Mouse (Mus musculus) right cerebral cortex, postnatal 36 days (tissue): ENCODE results near the gene Calr4.

ENCODE experiments used
- DNase-seq, 2 experiments: peaks; one replicate each; pipeline ENCODE4 v3.0.0; 2022; ENCODE audit warnings: low spot score in 2 of 2, mixed read lengths in 1 of 2

Gene Calr4

DNA sequence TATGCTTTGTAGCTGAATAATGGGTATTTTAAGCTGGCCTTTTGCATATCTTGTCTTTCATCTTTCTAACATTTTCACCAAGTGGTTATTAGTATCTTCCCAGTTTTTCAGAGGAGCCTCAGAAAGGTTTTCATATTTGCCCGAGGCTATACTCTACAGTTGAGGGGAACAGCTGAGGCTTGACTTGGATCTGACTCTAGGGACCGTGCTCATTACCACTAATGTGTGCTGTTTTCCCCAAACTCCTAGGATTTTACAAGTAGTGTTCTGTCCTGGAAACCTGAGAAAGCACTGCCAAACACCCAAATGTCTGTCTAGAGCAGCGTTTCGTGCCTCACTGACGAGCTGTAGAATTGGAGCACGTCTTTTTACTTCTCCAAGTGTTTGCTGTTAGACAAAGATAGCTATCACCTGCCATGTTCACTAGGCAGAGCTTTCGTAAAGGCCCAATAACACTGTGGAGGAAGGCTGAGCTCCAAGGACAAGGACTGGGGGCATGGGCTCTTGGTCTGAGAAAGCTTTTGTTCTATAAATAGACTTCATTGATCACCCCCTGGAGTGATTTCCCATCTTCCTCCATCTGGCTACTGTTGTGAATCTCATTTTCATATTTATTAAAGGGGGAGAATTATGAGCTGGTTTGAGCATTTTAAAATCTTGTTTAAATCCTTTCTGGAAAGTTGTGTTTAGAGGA is 2.0 kb downstream of the Calr4 start:
- DNase-seq: no peak

DNA sequence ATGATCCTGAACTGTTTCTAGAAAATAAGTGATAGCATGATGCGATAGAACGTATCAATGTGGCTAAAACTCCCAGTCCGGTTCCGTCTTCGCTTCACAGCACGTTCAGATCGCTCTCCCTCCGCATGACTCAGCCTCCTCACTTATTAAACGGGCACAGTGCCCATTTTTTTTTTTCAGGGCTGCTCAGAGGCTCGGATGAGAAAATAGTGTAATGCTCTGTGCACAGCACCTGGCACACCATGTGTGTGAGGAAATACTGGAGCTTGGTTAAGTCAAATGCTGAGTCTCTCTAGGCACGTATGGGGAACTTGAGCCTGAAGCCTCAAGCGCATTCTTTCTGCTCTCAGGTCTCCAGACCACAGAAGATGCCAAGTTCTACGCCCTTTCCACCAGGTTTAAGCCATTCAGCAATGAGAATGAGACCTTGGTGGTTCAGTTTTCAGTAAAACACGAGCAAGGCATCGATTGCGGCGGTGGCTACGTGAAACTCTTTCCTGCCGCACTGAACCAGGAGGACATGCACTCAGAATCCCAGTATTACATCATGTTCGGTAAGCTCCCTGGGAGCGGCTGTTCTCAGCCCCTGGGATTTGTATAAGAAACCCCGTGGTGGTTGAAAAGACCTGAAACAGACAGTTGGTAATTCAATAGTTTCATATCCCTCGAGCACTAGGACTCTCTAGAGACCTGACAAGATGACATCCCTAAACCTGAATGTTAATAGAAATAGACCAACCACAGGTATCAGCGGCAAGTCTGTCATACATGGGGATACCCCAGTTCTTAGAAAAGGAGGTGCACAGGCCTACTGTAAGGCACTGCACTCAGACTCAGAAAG is 4.4 kb downstream of the Calr4 start:
- DNase-seq: peak; percentile 28 to 36

DNA sequence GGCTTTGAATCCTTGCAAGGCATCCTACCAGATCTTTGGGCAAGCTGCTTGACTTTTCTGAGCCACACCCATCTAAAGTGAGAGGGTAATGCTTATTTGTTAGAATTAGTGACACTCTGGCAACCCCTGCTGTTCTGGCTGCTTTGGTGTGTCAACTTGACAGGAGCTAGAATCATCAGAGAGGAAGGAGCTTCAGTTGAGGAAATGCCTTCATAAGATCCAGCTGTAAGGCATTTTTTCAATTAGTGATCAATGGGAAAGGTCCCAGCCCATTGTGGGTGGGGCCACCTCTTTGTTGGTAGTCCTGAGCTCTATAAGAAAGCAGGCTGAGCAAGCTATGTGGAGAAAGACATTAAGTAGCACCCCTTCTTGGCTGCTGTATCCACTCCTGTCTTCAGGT is 6.9 kb downstream of the Calr4 start:
- DNase-seq: no peak

DNA sequence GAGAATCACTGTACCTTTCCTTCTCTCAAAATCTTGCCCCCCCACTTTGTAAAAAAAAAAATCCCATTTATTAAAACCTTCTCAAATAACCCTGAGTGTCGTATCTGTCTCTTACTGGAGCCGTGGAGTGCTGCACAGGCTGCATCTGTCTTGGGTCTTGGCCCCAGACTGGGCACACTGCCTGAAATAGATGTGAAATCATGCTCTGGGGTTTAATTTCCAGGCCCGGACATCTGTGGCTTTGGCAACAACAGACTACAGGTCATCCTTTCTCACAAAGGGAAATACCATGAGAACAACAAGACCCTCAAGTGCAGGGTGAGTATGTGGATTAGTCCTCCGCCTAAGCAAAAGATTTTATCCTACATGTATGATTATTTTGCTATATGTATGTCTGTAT is 7.6 kb downstream of the Calr4 start:
- DNase-seq: no peak

DNA sequence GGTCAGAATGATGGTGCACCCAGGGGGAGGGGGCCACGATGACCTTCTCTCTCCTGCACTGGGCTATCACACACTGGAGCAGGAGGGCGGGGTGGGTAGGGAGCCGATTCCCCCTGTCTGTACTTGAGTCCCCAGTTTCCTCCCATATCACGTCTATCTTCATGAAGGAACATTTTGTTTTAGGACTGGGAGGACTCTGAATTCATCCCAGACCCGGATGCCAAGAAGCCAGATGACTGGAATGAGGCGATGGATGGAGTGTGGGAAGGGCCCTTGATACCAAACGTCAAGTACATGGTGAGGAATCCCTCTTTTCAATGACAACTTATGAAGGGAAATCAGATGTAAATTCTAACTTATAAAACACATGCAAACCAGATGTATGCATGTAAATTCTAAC is 10.2 kb downstream of the Calr4 start:
- no peak for DNase-seq

DNA sequence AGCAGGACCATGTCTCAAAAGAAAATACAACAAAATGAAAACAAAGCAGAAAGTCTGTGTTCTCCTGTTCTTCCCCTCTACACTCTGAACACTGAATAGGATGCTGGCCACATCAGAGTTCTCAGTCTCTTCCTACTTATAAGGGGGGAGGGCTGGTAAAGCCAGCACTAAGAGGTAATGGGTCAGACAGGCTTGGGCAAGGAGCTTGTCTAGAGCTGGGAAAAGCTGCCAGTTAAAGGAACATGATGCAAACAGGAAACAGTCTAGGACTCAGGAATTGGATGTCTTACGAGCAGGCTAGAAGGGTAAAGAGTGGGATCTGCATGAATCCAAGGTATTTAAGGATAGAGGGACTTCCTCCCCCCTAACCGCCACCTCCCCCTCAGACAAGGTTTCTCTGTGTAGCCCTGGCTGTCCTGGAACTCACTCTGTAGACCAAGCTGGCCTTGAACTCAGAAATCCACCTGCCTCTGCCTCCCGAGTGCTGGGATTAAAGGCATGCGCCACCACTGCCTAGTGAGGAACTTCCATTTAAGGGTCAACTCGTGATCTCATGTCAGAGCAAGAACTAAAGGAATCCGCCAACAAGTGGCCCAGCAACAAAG is 10.8 kb downstream of the Calr4 start:
- DNase-seq: no peak

DNA sequence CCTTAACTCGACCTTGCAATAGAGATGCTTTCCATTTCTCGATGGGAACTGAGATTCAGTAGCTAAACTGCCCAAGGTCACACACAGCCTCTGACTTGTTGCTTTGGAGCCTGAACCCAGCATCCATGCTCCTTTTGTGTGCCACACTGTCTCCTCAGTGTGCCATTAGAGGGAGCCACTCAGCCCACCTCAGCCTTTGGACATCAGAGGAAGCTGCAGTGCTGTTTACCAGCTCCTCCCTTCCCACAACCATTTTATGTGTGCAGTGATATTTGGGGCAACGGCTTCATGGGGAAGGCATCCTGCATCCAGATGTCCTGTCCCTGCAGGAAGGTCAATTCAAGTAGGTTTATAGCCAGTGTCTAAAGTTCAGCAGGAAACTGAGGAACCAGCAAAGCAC is 17.3 kb downstream of the Calr4 start:
- DNase-seq: no peak

DNA sequence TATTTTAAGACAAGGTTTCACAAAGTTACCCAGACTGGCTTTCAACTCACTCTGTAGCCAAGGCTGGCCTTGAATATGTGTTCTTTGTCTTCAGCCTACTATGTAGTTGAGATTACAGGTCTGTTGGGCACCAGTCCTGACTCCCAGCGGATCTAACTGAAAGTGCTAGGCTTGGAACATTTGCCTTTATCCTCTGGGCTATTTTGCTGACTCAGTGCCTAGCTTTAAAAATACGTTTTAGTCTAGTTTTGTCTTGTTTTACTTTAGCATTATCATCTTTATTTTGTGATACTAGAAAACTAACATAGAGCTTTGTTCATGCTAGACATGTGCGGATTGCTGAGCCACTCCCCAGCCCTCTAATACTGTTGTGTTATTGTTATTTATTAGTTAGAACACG is 17.9 kb downstream of the Calr4 start:
- no peak for DNase-seq

DNA sequence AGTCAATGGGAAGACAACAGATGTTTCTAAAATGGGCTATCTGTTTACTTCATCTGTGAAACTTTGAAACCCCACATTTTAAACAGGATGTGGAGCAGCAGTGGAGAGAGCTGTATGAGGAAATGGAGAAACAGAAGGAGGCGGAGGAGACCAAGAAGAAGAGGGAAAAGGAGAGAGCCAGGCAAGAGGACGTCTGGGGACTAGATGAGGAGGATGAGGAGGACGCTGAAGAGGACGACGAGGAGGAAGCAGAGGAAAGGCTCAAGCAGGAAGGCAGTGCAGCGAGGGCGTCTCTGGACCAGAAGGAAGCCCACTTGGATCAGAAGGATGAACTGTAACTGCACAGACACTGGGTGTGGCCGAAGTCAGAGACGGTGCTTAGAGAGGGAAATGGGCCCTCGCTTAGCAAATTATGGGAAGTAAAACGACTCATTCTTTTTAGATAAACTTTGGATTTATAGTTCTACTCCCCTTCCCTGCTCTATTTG is 19.4 kb downstream of the Calr4 start:
- no peak for DNase-seq

DNA sequence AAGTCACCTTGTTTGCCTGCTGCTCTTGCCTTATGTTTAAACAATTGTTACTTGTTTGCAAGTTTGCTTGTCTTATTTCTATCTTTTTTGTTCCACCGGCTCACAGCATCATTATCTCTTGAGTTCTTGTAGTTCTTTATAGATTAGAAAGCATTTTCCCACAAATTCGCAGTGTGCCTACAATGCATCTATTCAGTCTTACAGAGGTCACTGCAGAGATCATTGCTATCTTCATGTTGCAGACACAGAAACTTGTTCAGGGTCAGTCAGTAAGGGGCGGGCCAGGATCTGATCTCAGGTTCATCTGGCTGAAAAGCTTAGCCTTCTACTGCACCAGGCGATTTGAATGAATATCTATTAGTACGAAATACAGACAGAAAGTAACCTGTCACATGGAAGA is 20.2 kb downstream of the Calr4 start:
- DNase-seq: no peak

DNA sequence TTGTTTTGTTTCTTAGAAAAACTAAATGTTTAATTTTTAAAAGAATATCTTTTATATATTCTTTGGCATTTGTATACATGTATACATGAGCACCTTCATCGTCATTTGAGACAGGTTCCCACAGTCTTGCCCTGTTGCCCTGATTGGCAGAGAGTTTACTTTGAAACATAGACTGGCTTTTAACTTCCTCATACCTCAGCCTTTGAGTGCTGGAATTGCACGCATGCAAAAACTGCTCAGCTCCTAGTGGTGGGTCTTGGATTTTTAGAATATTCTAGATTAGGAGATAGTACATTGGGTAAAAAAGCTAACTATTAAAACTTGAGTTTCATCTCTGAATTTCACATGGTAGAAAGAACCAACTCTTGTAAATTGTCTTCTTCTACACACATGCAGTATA is 21.0 kb downstream of the Calr4 start:
- no peak for DNase-seq

DNA sequence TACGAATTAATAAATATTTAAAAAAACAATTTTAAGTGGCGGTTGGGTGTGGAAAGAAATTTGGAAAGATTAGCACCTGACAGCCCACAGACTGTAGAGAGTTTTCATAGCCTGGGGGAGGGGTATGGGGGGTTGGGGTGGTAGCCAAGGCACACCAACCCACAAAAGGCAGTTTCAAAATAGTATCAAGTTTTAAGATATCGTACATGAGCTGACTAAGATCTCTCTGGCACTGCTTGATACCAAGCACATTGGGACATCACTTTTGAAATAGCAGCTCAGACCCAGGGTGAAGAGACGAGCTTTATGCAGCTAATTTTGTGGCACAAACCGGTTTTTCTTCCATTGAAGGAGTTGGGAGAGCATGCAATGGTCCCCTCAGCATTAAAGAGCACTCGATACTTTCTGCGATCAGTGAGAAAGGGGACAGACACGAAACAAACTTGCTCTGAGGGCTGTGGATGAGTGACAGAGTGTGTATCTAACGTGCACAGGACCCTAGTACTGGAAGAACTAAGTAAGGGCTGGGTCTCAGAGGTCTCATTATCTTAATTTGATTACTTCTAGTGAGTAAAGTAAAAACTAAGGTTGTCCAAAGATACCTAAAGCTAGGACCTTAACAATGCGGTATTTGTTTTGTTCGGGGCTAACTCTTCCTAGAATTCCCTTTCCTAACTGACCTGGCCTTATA is 21.6 kb downstream of the Calr4 start:
- DNase-seq: no peak

DNA sequence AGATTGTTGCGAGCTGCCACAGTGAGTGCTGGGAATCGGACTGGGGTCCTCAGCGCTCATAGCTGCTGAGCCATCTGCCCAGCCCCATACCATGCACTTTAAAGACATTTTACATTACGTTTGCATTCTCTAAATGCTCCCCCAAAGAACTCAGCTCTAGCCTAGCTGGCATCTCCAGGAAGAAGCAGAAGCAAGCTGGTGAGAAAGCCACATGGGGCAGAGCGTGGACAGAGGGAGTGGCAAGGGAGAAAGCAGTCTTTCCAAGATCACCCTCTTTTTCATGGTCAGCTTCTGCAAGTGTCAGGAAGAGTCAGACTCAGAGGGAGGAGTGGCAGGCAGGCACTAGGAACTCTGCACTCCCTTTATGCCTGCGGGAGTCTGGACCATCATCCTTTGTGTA is 22.5 kb downstream of the Calr4 start:
- no peak for DNase-seq

DNA sequence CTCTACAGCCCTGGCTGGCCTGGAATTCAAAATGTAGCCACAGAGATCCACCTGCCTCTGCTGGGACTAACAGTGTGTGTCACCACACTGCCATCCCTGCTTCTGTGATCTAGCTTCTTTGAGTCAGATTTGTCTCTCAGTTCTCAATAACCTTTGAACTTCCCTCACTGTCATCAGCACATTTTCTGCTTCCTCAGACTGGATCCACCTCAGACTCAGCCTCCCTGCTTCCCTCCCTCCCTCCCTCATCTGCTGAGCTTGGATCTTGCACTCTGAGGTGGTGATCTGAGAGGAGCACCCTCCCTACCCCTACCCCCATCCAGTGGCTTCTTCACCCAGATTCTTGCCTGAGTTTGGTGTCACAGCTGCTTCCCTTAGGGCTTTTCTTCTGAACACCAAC is 23.4 kb downstream of the Calr4 start:
- DNase-seq: no peak

DNA sequence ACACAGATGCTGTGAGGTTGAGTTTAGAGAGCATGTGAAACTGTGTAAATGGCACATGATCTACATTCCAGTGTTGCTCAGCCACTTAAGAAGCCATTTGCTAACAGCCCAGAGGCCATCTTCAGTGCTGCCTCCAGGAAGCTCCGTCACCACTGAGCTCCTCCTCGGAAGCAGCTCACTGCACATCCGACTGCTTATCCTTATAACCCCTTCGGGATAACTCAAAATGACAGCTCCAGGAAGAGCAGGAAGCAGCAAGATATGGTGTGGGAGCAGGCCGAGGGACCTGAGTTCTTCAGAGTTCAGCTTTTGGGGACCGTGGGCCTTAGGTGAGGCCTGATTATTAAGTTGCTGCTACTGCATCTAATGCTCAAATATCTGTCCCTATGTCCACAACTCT is 27.8 kb downstream of the Calr4 start:
- no peak for DNase-seq

DNA sequence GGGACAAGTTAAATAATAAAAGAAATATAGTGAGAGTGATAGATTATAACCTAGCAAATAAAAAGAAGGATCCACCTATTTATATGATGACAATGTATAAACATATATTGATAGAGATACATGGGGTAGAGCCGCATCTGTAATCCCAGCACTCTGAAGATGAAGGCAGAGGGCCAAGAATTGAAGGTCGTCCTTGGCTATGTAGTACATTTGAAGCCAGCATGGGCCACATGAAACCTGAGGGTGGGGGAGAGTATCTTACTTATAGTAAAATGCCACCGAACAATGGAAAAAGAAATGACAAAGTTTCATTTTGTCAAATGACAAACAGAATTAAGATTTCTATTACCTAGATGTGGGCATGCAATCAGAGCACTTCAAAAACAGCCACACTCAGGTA is 31.8 kb downstream of the Calr4 start:
- DNase-seq: no peak

DNA sequence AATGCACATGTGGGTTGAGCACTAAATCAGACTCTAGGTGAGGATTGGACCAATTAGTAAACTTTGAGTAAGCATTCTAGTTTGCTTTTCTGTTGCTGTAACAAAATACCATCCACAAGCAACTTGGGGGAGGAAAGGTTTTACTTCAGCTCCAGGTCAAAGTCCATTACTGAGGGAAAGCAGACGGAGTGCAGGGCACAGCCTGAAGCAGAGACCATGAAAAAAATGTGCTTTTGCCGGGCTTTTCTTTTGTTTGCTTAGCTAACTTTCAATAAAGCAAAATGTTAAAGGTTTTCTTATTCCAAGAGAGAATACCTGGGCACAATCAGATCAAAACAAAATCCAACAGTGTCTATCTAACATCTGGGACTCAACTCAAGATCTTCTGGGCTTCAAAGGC is 32.5 kb downstream of the Calr4 start:
- DNase-seq: no peak

DNA sequence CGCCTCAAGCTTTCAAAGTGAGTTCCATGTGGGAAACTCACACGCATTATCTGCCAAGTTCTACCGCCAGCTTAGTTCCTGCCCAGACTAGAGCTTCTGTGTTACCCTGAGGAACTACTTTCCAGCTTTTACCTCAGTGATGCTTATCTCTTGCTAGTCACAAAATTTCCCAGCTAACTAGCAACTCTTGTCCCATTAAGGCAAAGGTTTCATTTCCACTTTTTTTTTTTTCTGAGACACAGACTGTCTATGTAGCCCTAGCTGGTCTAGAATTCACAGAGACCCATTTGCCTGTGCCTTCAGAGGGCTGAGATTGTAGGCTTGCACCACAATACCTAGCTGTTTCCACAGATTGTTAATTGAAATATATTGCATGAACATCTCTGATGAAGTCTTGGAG is 33.2 kb downstream of the Calr4 start:
- DNase-seq: no peak

DNA sequence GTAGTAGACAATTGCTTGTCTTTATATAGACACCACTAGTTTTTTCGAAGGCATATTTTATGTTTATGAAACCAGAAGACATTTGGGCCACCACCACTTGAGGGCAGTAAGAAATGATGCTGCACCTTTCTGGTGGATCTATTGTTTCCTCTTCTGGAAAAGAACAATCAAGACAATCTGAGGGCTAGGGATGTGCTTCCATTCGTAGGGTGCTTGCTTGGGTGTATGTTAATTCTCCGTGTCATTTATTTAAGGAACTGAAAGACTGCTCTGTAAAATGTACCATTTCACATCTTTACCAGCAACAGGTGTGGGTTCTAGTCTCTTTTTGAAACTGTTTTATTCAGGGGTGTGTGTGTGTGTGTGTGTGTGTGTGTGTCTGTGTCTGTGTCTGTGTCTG is 34.6 kb downstream of the Calr4 start:
- no peak for DNase-seq

DNA sequence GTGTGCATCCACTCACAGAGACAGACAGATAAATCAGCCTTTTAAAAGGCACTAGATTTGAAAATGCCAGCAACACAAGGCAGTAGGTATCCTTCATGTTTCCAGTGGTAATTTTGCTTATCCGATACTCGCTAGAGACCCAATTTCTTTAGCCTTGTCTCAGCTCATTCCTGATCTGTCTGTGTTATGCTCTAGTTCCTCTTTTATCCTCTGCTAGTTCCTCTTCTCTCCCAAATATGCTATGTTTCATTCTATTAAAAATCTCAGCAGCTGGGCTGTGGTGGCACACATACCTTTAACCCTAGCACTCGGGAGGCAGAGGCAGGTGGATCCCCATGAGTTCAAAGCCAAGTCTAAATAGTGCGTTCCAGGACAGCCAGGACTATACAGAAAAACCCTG is 37.5 kb downstream of the Calr4 start:
- no peak for DNase-seq

DNA sequence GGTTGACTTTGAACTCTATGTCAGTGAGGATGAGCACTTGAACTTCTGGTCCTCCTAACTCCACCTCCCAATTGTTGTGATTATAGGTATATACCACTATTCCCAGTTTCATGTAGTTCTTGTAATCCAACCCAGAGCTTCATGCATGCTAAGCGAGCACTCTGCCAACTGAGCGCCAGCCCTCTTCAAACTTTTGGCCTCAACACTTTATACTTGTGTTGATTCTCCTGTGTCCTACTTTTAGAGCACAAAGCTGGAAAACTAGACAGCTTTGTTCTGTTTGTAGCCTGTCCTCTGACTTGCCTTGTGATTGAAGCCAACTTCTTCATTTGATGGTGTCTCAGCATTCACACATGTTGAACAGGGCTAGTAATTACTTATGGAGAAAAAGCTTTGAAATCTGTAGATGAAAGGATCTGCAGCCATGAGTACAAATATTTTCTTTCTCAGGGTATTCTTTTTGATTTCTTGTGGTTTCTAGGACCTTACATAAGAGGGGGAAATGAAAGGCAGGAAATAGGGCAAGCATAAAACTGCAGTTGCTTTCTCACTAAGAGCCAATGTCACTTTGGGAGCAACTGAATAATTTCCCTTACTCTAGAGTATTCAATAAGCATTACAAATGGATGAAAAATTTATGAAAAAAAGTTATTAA is 39.4 kb downstream of the Calr4 start:
- DNase-seq: no peak
